Mouse (Mus musculus): Measurements from ENCODE around the gene Ssmem1.
A peak's percentile ranks its signal among the peaks of the same experiment; 100 is the strongest.

DNA sequence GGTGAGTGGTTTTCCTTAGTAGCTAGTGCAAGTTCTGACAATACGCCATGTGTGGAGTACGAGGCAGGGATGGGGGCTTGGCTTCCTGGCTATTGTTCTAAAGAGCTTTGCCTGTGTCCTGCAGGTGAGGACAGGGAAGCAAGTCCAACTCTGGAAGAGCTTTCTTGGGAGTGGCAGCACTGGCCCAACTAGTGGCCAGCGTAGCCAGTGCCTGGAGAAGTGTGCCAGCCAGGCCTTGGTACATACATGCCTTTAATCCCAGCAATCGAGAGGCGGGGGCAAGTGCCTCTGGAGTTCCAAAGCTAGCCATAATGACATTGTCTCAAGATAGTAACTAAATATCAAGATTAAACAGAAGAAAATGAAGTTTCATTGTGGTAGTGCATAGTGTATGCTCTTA lies 642 bp downstream of the Ssmem1 start:
- TF ChIP-seq CTCF (IDR thresholded peaks at IDR 0.05), result peak; percentile 9; the same call in 1 of the 2 replicates
- TF ChIP-seq EP300 (IDR thresholded peaks at IDR 0.05), result no peak
